Mouse (Mus musculus) urinary bladder, adult 18-20 months (tissue): ENCODE results near the gene Oosp2.

Source experiments
- DNase-seq, 2 experiments: peaks; one replicate each; pipeline ENCODE4 v3.0.0; 2022; ENCODE audit warnings: low spot score in 2 of 2, mixed read lengths in 2 of 2

Oosp2 gene

GRCm38 (mm10) chr19:11604603-11605002, 55.8 kb downstream of the Oosp2 start, which contains the start of gene Ms4a6d:
TSS of gene Ms4a6d (minus strand) at chr19:11604849.
- DNase-seq: no peak

GRCm38 (mm10) chr19:11602026-11602425, 58.3 kb downstream of the Oosp2 start:
- no peak for DNase-seq

GRCm38 (mm10) chr19:11601349-11601748, 59.0 kb downstream of the Oosp2 start:
- no peak for DNase-seq
